8 mouse cellular contexts compared by ENCODE assay signal in the genomic region with DNA sequence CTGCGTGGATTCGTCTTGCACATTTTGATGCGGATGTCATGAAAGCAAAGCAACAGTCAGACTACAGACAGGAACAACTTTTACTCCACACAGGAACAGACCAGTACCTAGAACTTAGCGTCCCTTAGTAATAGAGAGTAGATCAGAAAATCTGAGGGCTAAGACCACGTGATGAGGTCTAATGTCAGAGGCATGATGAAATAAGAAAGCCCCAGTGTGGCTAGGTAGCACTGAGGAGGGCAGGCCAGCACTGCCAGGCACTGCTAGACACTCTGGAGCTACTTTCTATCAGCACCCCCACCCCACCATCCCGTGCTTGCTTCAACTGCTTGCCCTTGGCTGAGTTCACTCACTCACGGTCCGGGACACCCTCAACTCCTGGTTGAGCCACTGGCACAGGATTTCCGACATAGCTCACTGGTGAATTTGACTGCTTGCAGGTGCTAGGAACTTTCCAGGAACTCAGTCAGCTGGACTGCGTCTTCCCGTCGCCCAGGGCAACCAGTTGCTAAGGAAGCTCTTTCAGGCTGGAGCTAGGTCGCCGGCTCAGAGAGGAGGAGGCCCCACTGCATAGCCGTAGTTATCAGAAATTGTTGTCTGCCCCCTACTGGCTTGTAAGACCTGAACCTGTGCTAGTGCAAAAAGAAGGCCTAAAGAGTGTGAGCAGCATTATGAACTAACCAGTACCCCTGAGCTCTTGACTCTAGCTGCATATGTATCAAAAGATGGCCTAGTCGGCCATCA. TPM values are rescaled to one million over a fixed set of nuclear protein-coding genes. Genes with fewer than 3 reads are reported as not detected.
A peak's percentile ranks its signal among the peaks of the same experiment; 100 is the strongest.
DNase-seq lines count a peak whose midpoint lies in the region; ATAC-seq and TF ChIP-seq lines count a peak whose summit lies in the region.

A gene (minus strand): TSS at position 510 of the 744 bp plus-strand sequence.

- peak within 1 kb of the TSS; percentile 59 for H3K4me3 ChIP-seq in bone marrow macrophage, adult 2 months (ENCODE audit: insufficient read depth, low read length)
- peak within 1 kb of the TSS; percentile 29 for H3K4me3 ChIP-seq in embryonic facial prominence, embryonic 15.5 days (replicated peaks)
- H3K4me3 ChIP-seq in heart, embryonic 13.5 days = peak within 1 kb of the TSS; percentile 43
- H3K4me3 ChIP-seq in kidney, embryonic 16.5 days (ENCODE audit: low read length) = peak within 1 kb of the TSS; percentile 42
- H3K4me3 ChIP-seq in limb, embryonic 15.5 days = peak within 1 kb of the TSS; percentile 25
- peak within 1 kb of the TSS; percentile 24 for H3K4me3 ChIP-seq in midbrain, embryonic 16.5 days (ENCODE audit: low read depth, low read length)

- WGBS in embryonic facial prominence, embryonic 15.5 days = 21% methylated on average over 16 of the region's 16 CpGs
- 24% methylated on average over 16 of the region's 16 CpGs for WGBS in heart, embryonic 13.5 days
- WGBS in kidney, embryonic 16.5 days = 24% methylated on average over 16 of the region's 16 CpGs
- WGBS in limb, embryonic 15.5 days = 24% methylated on average over 16 of the region's 16 CpGs
- 28% methylated on average over 15 of the region's 16 CpGs for WGBS in midbrain, embryonic 16.5 days

- no peak for TF ChIP-seq POLR2A in bone marrow macrophage, adult 2 months (IDR thresholded peaks at IDR 0.05; ENCODE audit: borderline replicate concordance, low read depth, low read length)

- H3K9me3 ChIP-seq in embryonic facial prominence, embryonic 15.5 days (replicated peaks) = no peaks in the 10 kb centered on the region
- no peaks in the 10 kb centered on the region for H3K9me3 ChIP-seq in heart, embryonic 13.5 days
- H3K9me3 ChIP-seq in kidney, embryonic 16.5 days (ENCODE audit: low read length) = no peaks in the 10 kb centered on the region
- H3K9me3 ChIP-seq in limb, embryonic 15.5 days = no peaks in the 10 kb centered on the region
- H3K9me3 ChIP-seq in midbrain, embryonic 16.5 days (replicated peaks; ENCODE audit: control insufficient read depth, low read length, poor library complexity, severe bottlenecking) = no peaks in the 10 kb centered on the region

- H3K9ac ChIP-seq in embryonic facial prominence, embryonic 15.5 days = no peak within 1 kb of the TSS
- H3K9ac ChIP-seq in heart, embryonic 13.5 days = no peak within 1 kb of the TSS
- no peak within 1 kb of the TSS for H3K9ac ChIP-seq in kidney, embryonic 16.5 days (replicated peaks; ENCODE audit: low read length)
- H3K9ac ChIP-seq in limb, embryonic 15.5 days = no peak within 1 kb of the TSS
- no peak within 1 kb of the TSS for H3K9ac ChIP-seq in midbrain, embryonic 16.5 days (ENCODE audit: low read depth, low read length)

- H3K27ac ChIP-seq in bone marrow macrophage, adult 2 months (ENCODE audit: insufficient read depth, low read depth, low read length) = peak within 1 kb of the TSS; percentile 66
- no peak within 1 kb of the TSS for H3K27ac ChIP-seq in embryonic facial prominence, embryonic 15.5 days (replicated peaks)
- H3K27ac ChIP-seq in heart, embryonic 13.5 days (replicated peaks) = no peak within 1 kb of the TSS
- no peak within 1 kb of the TSS for H3K27ac ChIP-seq in kidney, embryonic 16.5 days (ENCODE audit: low read length)
- H3K27ac ChIP-seq in limb, embryonic 15.5 days = no peak within 1 kb of the TSS
- no peak within 1 kb of the TSS for H3K27ac ChIP-seq in midbrain, embryonic 16.5 days (ENCODE audit: low read length)

- no peaks in the 10 kb centered on the region for H3K36me3 ChIP-seq in embryonic facial prominence, embryonic 15.5 days
- H3K36me3 ChIP-seq in heart, embryonic 13.5 days = no peaks in the 10 kb centered on the region
- no peaks in the 10 kb centered on the region for H3K36me3 ChIP-seq in kidney, embryonic 16.5 days (ENCODE audit: insufficient read depth, low read length)
- H3K36me3 ChIP-seq in limb, embryonic 15.5 days = no peaks in the 10 kb centered on the region
- no peaks in the 10 kb centered on the region for H3K36me3 ChIP-seq in midbrain, embryonic 16.5 days (ENCODE audit: control insufficient read depth, insufficient read depth, low read length)

- no peaks in the 10 kb centered on the region for H3K27me3 ChIP-seq in embryonic facial prominence, embryonic 15.5 days
- H3K27me3 ChIP-seq in heart, embryonic 13.5 days (replicated peaks) = no peaks in the 10 kb centered on the region
- no peaks in the 10 kb centered on the region for H3K27me3 ChIP-seq in kidney, embryonic 16.5 days (ENCODE audit: insufficient read depth, low read length)
- no peaks in the 10 kb centered on the region for H3K27me3 ChIP-seq in limb, embryonic 15.5 days
- H3K27me3 ChIP-seq in midbrain, embryonic 16.5 days (ENCODE audit: control insufficient read depth, insufficient read depth, low read depth, low read length) = no peaks in the 10 kb centered on the region

- H3K4me2 ChIP-seq in embryonic facial prominence, embryonic 15.5 days (replicated peaks) = peak within 1 kb of the TSS; percentile 42
- H3K4me2 ChIP-seq in heart, embryonic 13.5 days = peak within 1 kb of the TSS; percentile 64
- peak within 1 kb of the TSS; percentile 34 for H3K4me2 ChIP-seq in kidney, embryonic 16.5 days (replicated peaks; ENCODE audit: low read depth, low read length)
- H3K4me2 ChIP-seq in limb, embryonic 15.5 days = peak within 1 kb of the TSS; percentile 31
- peak within 1 kb of the TSS; percentile 28 for H3K4me2 ChIP-seq in midbrain, embryonic 16.5 days (ENCODE audit: low read length)

- DNase-seq in B cell, adult 2 months = peak; percentile 76 to 77
- peak; percentile 32 to 52 for DNase-seq in spleen, postnatal 14 days (ENCODE audit: low spot score in 2 of 2)

- 0 out of 2 replicates have a peak, but pooled peaks have one; percentile 15 for TF ChIP-seq CTCF in bone marrow macrophage, adult 2 months (IDR thresholded peaks at IDR 0.05; ENCODE audit: low read depth, low read length)

- peak; percentile 65; the same call in 1 of the 2 replicates for ATAC-seq in embryonic facial prominence, embryonic 15.5 days (ENCODE audit: insufficient number of reproducible peaks, low FRiP score, low TSS enrichment, low read depth)
- peak; percentile 61; the same call in 1 of the 2 replicates for ATAC-seq in heart, embryonic 13.5 days (ENCODE audit: extremely low read depth, insufficient number of reproducible peaks, low FRiP score, low TSS enrichment)
- peak; percentile 97 for ATAC-seq in kidney, embryonic 16.5 days (ENCODE audit: low FRiP score, low TSS enrichment)
- ATAC-seq in limb, embryonic 15.5 days (ENCODE audit: insufficient number of reproducible peaks, low FRiP score, low TSS enrichment, low read depth) = peak; percentile 65; the same call in 1 of the 2 replicates
- peak; percentile 97 for ATAC-seq in midbrain, embryonic 16.5 days

- H3K4me1 ChIP-seq in bone marrow macrophage, adult 2 months (ENCODE audit: control insufficient read depth, insufficient read depth, low read length) = peaks cover 13% of the 10 kb centered on the region
- peaks cover 3% of the 10 kb centered on the region; the same call in 1 of the 2 replicates for H3K4me1 ChIP-seq in embryonic facial prominence, embryonic 15.5 days
- 0 out of 2 replicates have a peak, but pooled peaks cover 4% of the 10 kb centered on the region for H3K4me1 ChIP-seq in heart, embryonic 13.5 days
- H3K4me1 ChIP-seq in kidney, embryonic 16.5 days (ENCODE audit: insufficient read depth, low read length) = no peaks in the 10 kb centered on the region
- H3K4me1 ChIP-seq in limb, embryonic 15.5 days = 0 out of 2 replicates have a peak, but pooled peaks cover 5% of the 10 kb centered on the region
- H3K4me1 ChIP-seq in midbrain, embryonic 16.5 days (ENCODE audit: control insufficient read depth, insufficient read depth, low read length) = no peaks in the 10 kb centered on the region

RNA-seq across cellular contexts. Expression of the gene that starts here (rescaled TPM):
- polyA plus RNA-seq in bone marrow macrophage, adult 2 months (2012; ENCODE audit: insufficient read depth, insufficient read length, missing spikeins) = 0.19 and 1.7 TPM in 2 replicates
- 2.3 and 4.3 TPM in 2 replicates for polyA plus RNA-seq in embryonic facial prominence, embryonic 15.5 days (2015; fragmentation: Nextera tagmentation; extraction: Ambion mirVana)
- 0.04 and 0.41 TPM in 2 replicates for polyA plus RNA-seq in heart, embryonic 13.5 days (2015; fragmentation: Nextera tagmentation; extraction: Ambion mirVana)
- polyA plus RNA-seq in kidney, embryonic 16.5 days (2015; fragmentation: Nextera tagmentation; extraction: Ambion mirVana) = 0.17 and 0.39 TPM in 2 replicates
- 0.10 and 0.29 TPM in 2 replicates for polyA plus RNA-seq in limb, embryonic 15.5 days (2015; fragmentation: Nextera tagmentation; extraction: Ambion mirVana)
- 2.1 and 2.2 TPM in 2 replicates for polyA plus RNA-seq in midbrain, embryonic 16.5 days (2015; fragmentation: Nextera tagmentation; extraction: Ambion mirVana)

Comparison
In these comparisons a context has a peak if more than half of its experiments do, and no peak if none do; other contexts are left out.
1. Peak in ATAC-seq, H3K4me3 ChIP-seq and H3K4me2 ChIP-seq in heart, embryonic 13.5 days; RNA of the gene not detected or under 1 TPM.
2. Peak in ATAC-seq, H3K4me3 ChIP-seq and H3K4me2 ChIP-seq in kidney, embryonic 16.5 days; RNA of the gene not detected or under 1 TPM.
3. Peak in ATAC-seq, H3K4me3 ChIP-seq and H3K4me2 ChIP-seq in limb, embryonic 15.5 days; RNA of the gene not detected or under 1 TPM.